Mouse (Mus musculus) hindbrain, embryonic 16.5 days (tissue): Measurements from ENCODE around the gene Sacm1l. TPM values are rescaled to one million over a fixed set of nuclear protein-coding genes. Genes with fewer than 3 reads are reported as not detected.

Experiments
- ATAC-seq: fragments of 200-750 bp; cut with Nextera tagmentation; 2 replicates; pipeline ENCODE4 v1.8.0; 2017; ENCODE audit warnings: moderate TSS enrichment, moderate library complexity
- H3K27ac ChIP-seq: fragments of 300-500 bp; sonication (generic); 2 replicates; pipeline ENCODE4 v1.5.1; 2014; ENCODE audit warnings: low read depth, mild to moderate bottlenecking, control low read depth, low read length, moderate library complexity
- H3K27me3 ChIP-seq: fragments of 300-500 bp; sonication (generic); replicated peaks from 2 replicates; pipeline ENCODE4 v1.6.1; 2014; ENCODE audit warnings: low read length; ENCODE audit not compliant: control insufficient read depth, insufficient read depth
- H3K36me3 ChIP-seq: fragments of 300-500 bp; sonication (generic); 2 replicates; pipeline ENCODE4 v1.6.1; 2014; ENCODE audit warnings: mild to moderate bottlenecking, low read length, moderate library complexity, mixed read lengths; ENCODE audit not compliant: control insufficient read depth, insufficient read depth
- H3K4me1 ChIP-seq: fragments of 300-500 bp; sonication (generic); 2 replicates; pipeline ENCODE4 v1.6.1; 2014; ENCODE audit warnings: low read depth, low read length; ENCODE audit not compliant: control insufficient read depth, insufficient read depth
- H3K4me2 ChIP-seq: fragments of 300-500 bp; sonication (generic); 2 replicates; pipeline ENCODE4 v1.6.1; 2014; ENCODE audit warnings: mild to moderate bottlenecking, low read length, control low read depth, moderate library complexity
- H3K4me3 ChIP-seq: fragments of 300-500 bp; sonication (generic); 2 replicates; pipeline ENCODE4 v1.5.1; 2014; ENCODE audit warnings: mild to moderate bottlenecking, low read length, control low read depth, moderate library complexity
- H3K9ac ChIP-seq: fragments of 300-500 bp; sonication (generic); 2 replicates; pipeline ENCODE4 v1.6.1; 2014; ENCODE audit warnings: low read depth, mild to moderate bottlenecking, control low read depth, low read length, moderate library complexity
- H3K9me3 ChIP-seq: fragments of 300-500 bp; sonication (generic); 2 replicates; pipeline ENCODE4 v1.6.1; 2014; ENCODE audit warnings: mild to moderate bottlenecking, low read length, moderate library complexity; ENCODE audit not compliant: control insufficient read depth
- WGBS: fragments of 180-500 bp; shearing (Covaris S2); extraction: QIAGEN DNeasy Blood & Tissue Kit; methylation state at CpG from one replicate; pipeline ENCODE4 v1.1.7; 2014; 5-methylcytosine and 5-hydroxymethylcytosine counted together
- polyA plus RNA-seq: library from polyadenylated mRNA; unstranded; fragments of >200 nt; fragmentation: Nextera tagmentation; extraction: Ambion mirVana; gene quantifications from 2 replicates; pipeline ENCODE4 v1.2.1, GENCODE M21; 2015

Gene Sacm1l
- polyA plus RNA-seq, 1 experiment from 2014 or later = 57.8 TPM

DNA sequence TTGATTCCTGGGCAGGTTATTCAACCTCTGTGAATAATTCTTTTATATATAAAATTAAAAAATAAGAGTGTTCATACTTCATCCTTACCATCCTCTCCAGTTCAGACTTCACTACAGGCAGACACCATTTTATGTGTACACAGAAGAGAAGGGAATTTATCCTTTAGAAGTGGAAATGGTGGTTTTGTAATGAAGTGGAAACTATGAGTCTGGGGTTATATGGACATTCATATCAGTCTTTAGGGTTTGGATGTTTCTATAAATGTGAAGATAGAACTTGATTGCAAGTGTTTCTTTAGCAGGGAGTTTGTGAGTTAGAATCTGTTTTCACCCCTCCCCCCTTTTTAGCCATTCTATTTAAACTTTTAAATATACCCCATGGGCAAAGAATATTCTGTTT is 1.7 kb downstream of the Sacm1l start:
- Histone ChIP-seq H3K9ac (peak overlapping the region; percentile 98), H3K4me1 (peaks cover 22% of the 10 kb centered on the region), H3K4me3 (peak overlapping the region; percentile 97; the same call in 1 of the 2 replicates), H3K9me3 (no peaks in the 10 kb centered on the region), H3K36me3 (no peaks in the 10 kb centered on the region), H3K27ac (no peak overlapping the region), H3K27me3 (no peaks in the 10 kb centered on the region), H3K4me2 (peak overlapping the region; percentile 79)
- no peak for ATAC-seq

DNA sequence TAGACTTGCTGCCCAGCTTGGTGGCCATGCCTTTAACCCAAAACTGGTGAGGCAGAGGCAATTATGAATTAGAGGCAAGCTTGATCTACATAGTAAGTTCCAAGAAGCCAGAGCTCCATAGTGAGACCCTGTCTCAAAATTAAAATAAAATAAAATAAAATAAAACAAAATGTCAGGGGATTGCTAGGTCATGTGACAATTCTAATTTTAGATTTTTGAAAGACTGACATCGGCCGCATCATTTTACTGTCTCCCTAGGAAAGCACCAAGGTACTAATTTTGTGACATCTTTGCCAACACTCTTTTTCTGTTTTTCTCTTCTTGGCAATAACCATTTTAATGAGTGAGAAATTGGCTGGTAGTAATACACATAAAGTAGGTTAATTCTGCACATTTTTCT is 7.1 kb downstream of the Sacm1l start:
- no peaks in the 10 kb centered on the region for H3K36me3 ChIP-seq
- no peak overlapping the region for H3K27ac ChIP-seq
- H3K4me1 ChIP-seq = peaks cover 5% of the 10 kb centered on the region
- no peak overlapping the region for H3K9ac ChIP-seq
- H3K9me3 ChIP-seq = no peaks in the 10 kb centered on the region
- WGBS = 85% methylated on average over 2 of the region's 2 CpGs
- H3K4me2 ChIP-seq = no peak overlapping the region
- no peak overlapping the region for H3K4me3 ChIP-seq
- H3K27me3 ChIP-seq = no peaks in the 10 kb centered on the region
- ATAC-seq = no peak

DNA sequence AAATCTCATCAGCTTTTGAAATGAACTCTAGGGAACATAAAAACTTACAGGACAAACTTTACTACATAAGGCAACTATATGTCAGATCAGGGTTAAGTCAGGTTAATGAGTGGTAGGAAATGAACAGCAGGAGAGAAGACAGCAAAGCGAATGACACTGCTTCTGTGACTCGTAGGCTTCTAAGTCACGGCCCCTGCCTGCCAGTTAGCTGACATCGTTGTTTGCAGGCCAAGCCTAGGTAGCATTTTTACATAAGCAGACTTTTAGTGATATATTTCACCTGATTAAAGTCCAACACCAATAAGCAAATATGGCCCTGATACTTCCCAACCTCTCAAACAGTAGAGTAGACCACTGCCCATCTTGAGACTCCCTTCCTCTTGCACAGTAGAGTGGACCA is 8.6 kb downstream of the Sacm1l start:
- no peaks in the 10 kb centered on the region for H3K27me3 ChIP-seq
- 73% methylated on average over 4 of the region's 4 CpGs for WGBS
- no peak overlapping the region for H3K4me2 ChIP-seq
- ATAC-seq = no peak
- no peak overlapping the region for H3K9ac ChIP-seq
- no peak overlapping the region for H3K27ac ChIP-seq
- H3K4me1 ChIP-seq = no peaks in the 10 kb centered on the region
- H3K36me3 ChIP-seq = no peaks in the 10 kb centered on the region
- H3K4me3 ChIP-seq = no peak overlapping the region
- no peaks in the 10 kb centered on the region for H3K9me3 ChIP-seq

GRCm38 (mm10) chr9:123539093-123539492 is 9.5 kb downstream of the Sacm1l start:
- Histone ChIP-seq H3K4me2 (no peak overlapping the region), H3K27ac (no peak overlapping the region), H3K27me3 (no peaks in the 10 kb centered on the region), H3K4me1 (no peaks in the 10 kb centered on the region), H3K4me3 (no peak overlapping the region), H3K9ac (no peak overlapping the region), H3K36me3 (no peaks in the 10 kb centered on the region), H3K9me3 (no peaks in the 10 kb centered on the region)
- 54% methylated on average over 1 of the region's 1 CpGs for WGBS
- no peak for ATAC-seq

DNA sequence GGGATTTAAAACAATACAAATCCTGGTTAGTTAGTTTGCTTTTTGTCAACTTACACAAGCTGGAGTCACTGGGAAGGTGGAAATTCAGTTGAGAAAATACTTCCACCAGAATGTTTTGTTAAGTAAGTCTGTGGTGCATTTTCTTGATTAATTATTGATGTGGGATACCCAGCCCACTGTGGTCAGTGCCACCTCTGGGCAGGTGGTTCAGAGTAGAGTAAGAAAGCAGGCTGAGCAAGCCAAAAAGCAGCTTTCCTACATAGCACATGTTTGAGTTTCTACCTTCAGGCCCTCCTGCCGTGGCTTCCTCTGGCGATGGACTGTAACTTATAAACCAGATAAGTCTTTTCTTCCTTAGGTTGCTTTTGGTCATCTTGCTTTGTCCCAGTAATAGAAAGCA is 10.3 kb downstream of the Sacm1l start:
- H3K9me3 ChIP-seq = no peaks in the 10 kb centered on the region
- WGBS = 85% methylated on average over 2 of the region's 2 CpGs

GRCm38 (mm10) chr9:123554599-123554998 is 25.0 kb downstream of the Sacm1l start:
- Histone ChIP-seq H3K4me2 (no peak overlapping the region), H3K27ac (no peak overlapping the region), H3K27me3 (no peaks in the 10 kb centered on the region), H3K4me3 (no peak overlapping the region), H3K9ac (no peak overlapping the region), H3K9me3 (no peaks in the 10 kb centered on the region), H3K4me1 (no peaks in the 10 kb centered on the region), H3K36me3 (peaks cover 30% of the 10 kb centered on the region)
- no peak for ATAC-seq
- WGBS = 9% methylated on average over 3 of the region's 3 CpGs

More for the DNA sequence above, 10.3 kb downstream of the Sacm1l start:
- Histone ChIP-seq H3K9ac (no peak overlapping the region), H3K27ac (no peak overlapping the region), H3K27me3 (no peaks in the 10 kb centered on the region), H3K4me3 (no peak overlapping the region), H3K36me3 (no peaks in the 10 kb centered on the region), H3K4me2 (no peak overlapping the region), H3K4me1 (no peaks in the 10 kb centered on the region)
- ATAC-seq = no peak

GRCm38 (mm10) chr9:123577360-123578192 is 48.0 kb downstream of the Sacm1l start:
- H3K27ac ChIP-seq = no peak overlapping the region
- H3K9ac ChIP-seq = no peak overlapping the region
- WGBS = 81% methylated on average over 10 of the region's 10 CpGs
- no peak overlapping the region for H3K4me2 ChIP-seq
- no peaks in the 10 kb centered on the region for H3K4me1 ChIP-seq
- peaks cover 12% of the 10 kb centered on the region for H3K36me3 ChIP-seq
- H3K9me3 ChIP-seq = no peaks in the 10 kb centered on the region
- H3K27me3 ChIP-seq = no peaks in the 10 kb centered on the region
- H3K4me3 ChIP-seq = no peak overlapping the region
- ATAC-seq = no peak

DNA sequence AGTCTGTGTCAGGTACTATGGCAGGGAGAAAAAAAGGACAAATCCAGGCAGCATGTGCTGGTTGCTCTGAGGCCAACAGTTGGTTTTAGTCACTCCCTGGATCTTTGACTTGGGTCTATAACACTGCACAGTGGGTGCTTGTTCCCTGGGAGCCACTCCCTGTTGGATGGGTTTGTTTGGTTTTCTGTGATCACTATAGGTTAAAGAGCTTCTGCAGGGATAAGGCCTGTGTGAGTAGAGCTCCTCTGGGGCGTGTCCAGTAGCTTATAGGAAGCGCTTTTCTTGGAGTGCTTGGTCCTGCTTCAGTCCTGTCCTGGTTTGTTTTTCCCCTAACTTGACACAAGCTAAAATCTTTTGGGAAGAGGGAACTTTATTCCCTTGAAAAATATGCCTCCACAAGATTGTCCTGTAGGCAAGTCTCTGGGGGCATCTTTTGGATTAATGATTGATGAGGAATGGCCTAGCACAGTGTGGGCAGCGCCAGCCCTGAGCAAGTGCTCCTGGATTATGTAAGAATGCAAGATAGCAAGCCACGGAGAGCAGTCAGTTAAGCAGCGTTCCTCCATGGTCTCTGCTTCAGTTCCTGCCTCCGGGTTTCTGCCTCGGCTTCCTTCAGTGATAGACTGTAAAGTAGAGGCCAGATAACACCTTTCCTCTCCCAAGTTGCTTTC is 59.8 kb downstream of the Sacm1l start:
- 93% methylated on average over 7 of the region's 7 CpGs for WGBS
- H3K4me2 ChIP-seq = no peak overlapping the region
- no peaks in the 10 kb centered on the region for H3K4me1 ChIP-seq
- no peak overlapping the region for H3K4me3 ChIP-seq
- H3K27me3 ChIP-seq = no peaks in the 10 kb centered on the region
- ATAC-seq = no peak
- no peaks in the 10 kb centered on the region for H3K9me3 ChIP-seq
- H3K9ac ChIP-seq = no peak overlapping the region
- H3K27ac ChIP-seq = no peak overlapping the region
- peaks cover 13% of the 10 kb centered on the region for H3K36me3 ChIP-seq

DNA sequence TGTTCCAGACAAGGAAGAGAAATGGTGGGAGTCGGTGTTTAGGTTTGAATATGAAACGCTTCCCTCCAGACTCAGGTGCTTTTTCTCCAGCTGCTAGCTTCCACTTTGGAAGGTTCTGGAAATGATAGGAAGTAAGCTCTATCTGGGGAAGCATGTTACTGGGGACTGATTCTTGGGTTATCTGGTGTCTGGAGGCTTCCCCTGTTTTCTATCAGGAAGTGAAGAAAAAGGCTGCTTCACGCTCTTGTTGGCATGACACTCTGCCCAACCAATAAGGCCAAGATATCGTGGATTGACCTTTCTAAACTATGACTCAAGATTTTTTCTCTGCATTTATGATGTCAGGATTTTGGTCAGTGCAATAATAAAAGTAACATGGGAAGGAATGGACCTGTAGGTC is 65.6 kb downstream of the Sacm1l start:
- no peak for ATAC-seq
- H3K9me3 ChIP-seq = no peaks in the 10 kb centered on the region
- 93% methylated on average over 4 of the region's 4 CpGs for WGBS

More for the DNA sequence above, 65.6 kb downstream of the Sacm1l start:
- no peak overlapping the region for H3K4me3 ChIP-seq
- H3K27me3 ChIP-seq = no peaks in the 10 kb centered on the region
- no peak overlapping the region for H3K27ac ChIP-seq
- no peaks in the 10 kb centered on the region for H3K4me1 ChIP-seq
- H3K4me2 ChIP-seq = no peak overlapping the region
- peaks cover 8% of the 10 kb centered on the region for H3K36me3 ChIP-seq
- no peak overlapping the region for H3K9ac ChIP-seq
